Mouse (Mus musculus) embryonic fibroblast, embryonic 13.5 days (primary cell): ENCODE results near the gene Fnbp1. TPM values are rescaled to one million over a fixed set of nuclear protein-coding genes. Genes with fewer than 3 reads are reported as not detected.
"Not testable (repeated sequence)": the region's sequence is repeated elsewhere in the genome, so short reads cannot be mapped to it uniquely, and the experiment has no call there.

ENCODE experiments used
- H3K27ac ChIP-seq: 2 replicates; pipeline ENCODE4 v1.5.1; 2012; ENCODE audit warnings: low read length, control low read depth, inconsistent platforms; ENCODE audit not compliant: insufficient read depth
- H3K4me1 ChIP-seq: 2 replicates; pipeline ENCODE4 v1.6.1; 2011; ENCODE audit warnings: low read length; ENCODE audit not compliant: control insufficient read depth, insufficient read depth
- H3K4me3 ChIP-seq: 2 replicates; pipeline ENCODE4 v1.5.1; 2011; ENCODE audit warnings: mild to moderate bottlenecking, control low read depth, low read length; ENCODE audit not compliant: insufficient read depth
- CTCF ChIP-seq: IDR thresholded peaks from 2 replicates; pipeline ENCODE4 v1.5.1; 2011; ENCODE audit warnings: mild to moderate bottlenecking, control low read depth, low read length, moderate library complexity, borderline replicate concordance; ENCODE audit not compliant: insufficient read depth
- POLR2A ChIP-seq: IDR thresholded peaks from 2 replicates; pipeline ENCODE4 v1.6.1; 2011; ENCODE audit warnings: low read depth, mild to moderate bottlenecking, control low read depth, low read length, moderate library complexity
- polyA plus RNA-seq: library from polyadenylated mRNA; stranded (reverse); fragments of >200 nt; gene quantifications from 2 replicates; pipeline ENCODE4 v1.2.4, GENCODE M21; 2011; ENCODE audit warnings: low read depth; ENCODE audit not compliant: missing spikeins, insufficient read length

Fnbp1 gene
- polyA plus RNA-seq: 69.8 and 75.6 TPM in 2 replicates

DNA sequence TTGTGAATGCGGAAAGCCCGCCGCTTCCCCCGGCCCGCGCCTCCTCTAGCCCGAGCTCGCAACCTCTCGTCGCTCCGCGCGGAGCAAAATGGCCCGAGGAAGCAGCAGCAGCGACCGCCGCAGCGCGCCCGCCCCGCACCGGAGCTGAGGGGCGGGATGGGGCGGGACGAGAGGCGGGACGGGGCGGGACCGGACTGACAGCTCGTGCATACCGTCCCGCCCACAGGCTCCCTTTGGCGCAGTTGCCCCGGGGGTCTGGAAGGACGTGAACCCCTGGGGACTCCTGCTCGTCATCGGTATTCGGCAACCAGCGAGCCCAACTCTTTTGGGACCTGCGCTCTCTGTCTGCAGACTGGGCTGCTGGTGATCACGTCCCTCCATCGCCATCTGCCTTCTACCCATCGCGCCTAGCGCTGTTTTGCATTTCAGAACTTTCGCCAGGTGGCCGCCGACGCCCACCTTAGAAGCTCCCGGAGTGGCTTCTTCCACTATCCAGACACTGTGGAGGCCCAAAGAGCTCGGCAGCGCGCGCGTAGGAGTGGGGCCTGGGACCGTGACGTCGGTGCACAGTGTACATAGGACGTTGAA, at the start of gene Fnbp1:
Gene Fnbp1 (minus strand): TSS at position 142 of the 588 bp plus-strand sequence.
- TF ChIP-seq POLR2A: peak; percentile 97
- TF ChIP-seq CTCF: no peak; the same call in 1 of the 2 replicates
- Histone ChIP-seq H3K4me1 (0 out of 2 replicates have a peak, but pooled peaks cover 6% of the 10 kb centered on the region), H3K27ac (0 out of 2 replicates have a peak within 1 kb of the TSS, but pooled peaks have one; percentile 20), H3K4me3 (peak within 1 kb of the TSS; percentile 84)

DNA sequence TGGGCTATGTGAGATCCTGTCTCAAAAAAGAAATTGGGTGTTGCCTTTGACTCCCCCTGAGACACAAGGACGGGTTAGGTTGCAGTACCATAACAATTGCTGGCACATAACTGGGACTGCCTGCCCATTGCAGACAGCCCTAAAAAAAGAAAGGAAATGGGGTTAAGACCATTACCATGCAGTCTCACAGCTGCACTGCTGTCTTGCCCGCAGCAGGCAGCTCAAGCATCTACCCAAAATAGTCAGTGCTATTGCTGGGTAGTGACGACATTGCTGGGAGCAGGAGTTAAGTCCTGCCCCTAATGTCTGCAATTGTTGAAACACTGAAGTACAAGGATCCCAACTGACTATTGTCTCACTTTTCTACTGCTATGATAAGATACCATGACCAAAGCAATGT, 47.8 kb upstream of the Fnbp1 start:
- Histone ChIP-seq H3K4me1 (no peaks in the 10 kb centered on the region), H3K4me3 (no peak overlapping the region), H3K27ac (no peak overlapping the region)
- TF ChIP-seq CTCF: no peak

DNA sequence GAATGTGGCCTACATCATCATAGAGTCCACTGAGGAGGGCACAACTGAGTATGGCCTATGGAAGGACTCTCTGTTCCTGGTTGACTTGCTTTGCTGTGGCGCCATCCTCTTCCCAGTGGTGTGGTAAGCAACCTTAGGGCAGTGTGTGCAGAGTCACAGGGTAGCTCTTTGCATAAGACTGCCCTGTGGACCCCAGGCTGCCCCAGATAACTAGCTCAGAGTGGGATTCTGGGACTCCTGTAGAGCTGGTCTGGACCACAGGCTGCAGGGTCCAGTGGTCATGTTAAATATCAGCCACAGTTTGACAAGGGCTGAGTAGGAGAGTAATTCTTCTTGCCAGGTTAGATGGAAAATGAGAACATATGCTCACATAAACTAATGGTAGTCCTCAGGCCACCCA, 46.9 kb upstream of the Fnbp1 start:
- Histone ChIP-seq H3K4me3 (no peak overlapping the region), H3K27ac (no peak overlapping the region)

DNA sequence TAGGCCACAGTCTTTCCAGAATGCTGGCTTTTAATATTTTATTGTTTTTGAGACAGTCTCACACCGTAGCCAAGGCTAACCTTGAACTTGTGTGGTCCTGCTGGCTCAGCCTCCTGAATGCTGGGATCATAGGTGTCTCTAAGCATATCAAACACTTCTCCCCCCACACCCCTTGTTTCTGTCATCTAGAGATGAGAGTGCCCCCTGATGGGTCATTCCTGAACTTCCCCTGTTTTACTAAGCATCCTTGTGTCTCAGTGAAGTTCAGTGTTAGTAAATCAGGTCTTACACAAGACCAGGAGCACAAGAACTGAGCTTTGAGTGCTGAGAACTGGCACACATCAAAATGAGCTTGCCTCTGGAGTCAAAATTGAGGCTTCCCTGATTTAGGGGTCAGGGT, 42.0 kb upstream of the Fnbp1 start:
- H3K4me1 ChIP-seq: no peaks in the 10 kb centered on the region
- no peak overlapping the region for H3K27ac ChIP-seq
- no peak overlapping the region for H3K4me3 ChIP-seq
- TF ChIP-seq POLR2A (no peak), CTCF (no peak)

More for the DNA sequence above, 46.9 kb upstream of the Fnbp1 start:
- H3K4me1 ChIP-seq: no peaks in the 10 kb centered on the region
- TF ChIP-seq CTCF: no peak
- no peak for TF ChIP-seq POLR2A

DNA sequence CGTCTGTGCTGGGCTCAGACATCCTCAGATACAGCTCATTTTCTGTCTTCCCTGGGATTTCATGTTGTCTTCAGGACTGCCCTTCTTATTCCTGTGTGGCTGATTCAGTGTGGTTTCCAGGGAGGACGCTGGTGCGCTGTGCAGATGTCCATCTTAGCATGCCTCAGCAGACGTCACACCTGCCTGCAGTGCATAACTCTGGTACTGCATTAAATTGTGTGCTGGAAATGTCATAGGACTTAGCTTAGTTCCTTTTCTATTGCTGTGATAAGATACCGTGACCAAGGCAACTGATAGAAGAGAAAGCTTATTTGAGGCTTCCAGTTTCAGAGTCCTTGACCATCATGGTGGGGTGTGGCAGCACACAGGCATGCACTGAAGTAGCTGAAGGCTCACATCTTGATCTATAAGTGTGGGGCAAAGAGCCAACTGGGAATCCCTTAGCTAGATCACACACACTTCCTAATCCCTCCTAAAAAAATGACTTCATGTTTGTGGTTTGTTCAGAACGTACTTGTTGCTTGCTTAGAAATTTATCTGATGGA, 41.0 kb upstream of the Fnbp1 start:
- H3K4me1 ChIP-seq: no peaks in the 10 kb centered on the region
- no peak overlapping the region for H3K4me3 ChIP-seq
- TF ChIP-seq CTCF (no peak), POLR2A (no peak)
- H3K27ac ChIP-seq: no peak overlapping the region

DNA sequence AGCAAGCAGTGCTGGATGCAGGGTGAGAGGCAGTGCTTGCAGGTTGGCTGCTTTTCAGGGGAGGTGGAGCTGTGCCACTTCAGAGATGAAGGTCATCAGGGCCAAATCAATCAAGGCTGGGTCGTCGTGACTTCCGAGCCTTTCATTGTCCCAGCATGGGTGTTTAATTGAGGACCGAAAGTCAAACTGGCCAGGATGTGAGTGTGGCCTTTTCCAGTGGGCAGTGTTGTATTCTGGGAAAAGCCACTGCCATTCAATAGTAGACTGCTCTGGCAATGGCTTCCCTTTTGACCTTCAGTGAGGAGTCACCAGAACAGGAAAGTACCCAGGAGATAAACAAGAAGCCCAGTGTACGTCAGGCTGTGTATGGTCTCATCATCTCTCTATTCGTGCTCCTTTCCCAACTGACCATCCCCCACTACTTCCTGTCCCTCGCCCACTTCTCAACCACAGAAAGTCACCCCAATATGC, 38.3 kb upstream of the Fnbp1 start:
- Histone ChIP-seq H3K4me1 (no peaks in the 10 kb centered on the region), H3K27ac (no peak overlapping the region), H3K4me3 (no peak overlapping the region)
- TF ChIP-seq CTCF (no peak), POLR2A (no peak)

DNA sequence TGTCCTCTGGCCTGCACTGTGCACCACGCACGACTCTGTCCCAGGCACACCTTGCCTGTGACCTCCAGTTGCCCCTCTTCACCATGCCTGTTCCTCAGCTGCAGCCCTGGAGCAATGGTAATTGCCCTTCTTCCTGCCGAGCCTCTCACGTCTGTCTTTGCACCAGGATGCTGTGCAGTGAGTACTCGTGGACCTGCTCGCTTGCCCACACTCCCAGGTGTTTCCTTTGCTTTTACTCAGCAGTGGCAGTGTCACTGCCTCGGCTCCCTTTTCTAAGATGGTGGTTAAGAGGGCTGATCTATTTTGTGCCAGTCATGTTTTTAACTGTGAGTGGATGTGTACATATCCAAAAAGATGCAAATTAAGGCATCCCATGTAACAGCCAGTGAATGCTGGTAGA, 37.7 kb upstream of the Fnbp1 start:
- no peaks in the 10 kb centered on the region for H3K4me1 ChIP-seq
- TF ChIP-seq POLR2A (no peak), CTCF (no peak)
- H3K27ac ChIP-seq: no peak overlapping the region
- H3K4me3 ChIP-seq: no peak overlapping the region

DNA sequence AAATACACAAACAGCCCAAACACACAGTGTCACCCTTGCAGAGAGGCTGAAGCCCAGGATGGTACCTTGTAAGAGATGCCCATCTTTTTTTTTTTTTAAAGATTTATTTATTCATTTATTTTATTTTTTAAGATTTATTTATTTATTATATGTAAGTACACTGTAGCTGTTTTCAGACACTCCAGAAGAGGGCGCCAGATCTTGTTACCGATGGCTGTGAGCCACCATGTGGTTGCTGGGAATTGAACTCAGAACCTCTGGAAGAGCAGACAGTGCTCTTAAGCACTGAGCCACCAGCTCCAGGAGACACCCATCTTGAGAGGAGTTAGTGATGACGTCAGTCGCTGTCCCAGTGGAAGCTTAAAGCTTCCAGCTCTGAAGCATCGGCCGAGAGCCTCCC, 36.8 kb upstream of the Fnbp1 start:
- H3K27ac ChIP-seq, H3K4me3 ChIP-seq, H3K4me1 ChIP-seq: not testable (repeated sequence)

DNA sequence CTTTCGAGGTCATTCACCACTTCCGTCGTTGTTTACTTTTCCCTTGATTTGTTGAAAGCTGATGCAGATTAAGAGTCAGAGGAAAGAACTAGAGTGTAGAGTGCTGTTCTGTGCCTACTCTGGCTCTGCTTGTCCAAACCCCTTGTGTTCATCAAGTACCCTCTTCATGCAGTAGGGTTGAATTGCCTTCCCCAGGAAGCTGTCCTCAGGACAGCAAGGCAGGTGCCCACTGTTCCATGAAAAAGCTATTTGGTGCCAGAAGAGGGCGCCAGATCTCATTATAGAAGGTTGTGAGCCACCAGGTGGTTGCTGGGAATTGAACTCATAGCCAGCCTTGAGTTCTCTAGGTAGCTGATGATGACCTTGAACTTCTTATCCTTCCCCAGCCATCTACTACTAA, 31.5 kb upstream of the Fnbp1 start:
- H3K27ac ChIP-seq: no peak overlapping the region
- no peak for TF ChIP-seq POLR2A
- TF ChIP-seq CTCF: no peak
- no peaks in the 10 kb centered on the region for H3K4me1 ChIP-seq
- no peak overlapping the region for H3K4me3 ChIP-seq

DNA sequence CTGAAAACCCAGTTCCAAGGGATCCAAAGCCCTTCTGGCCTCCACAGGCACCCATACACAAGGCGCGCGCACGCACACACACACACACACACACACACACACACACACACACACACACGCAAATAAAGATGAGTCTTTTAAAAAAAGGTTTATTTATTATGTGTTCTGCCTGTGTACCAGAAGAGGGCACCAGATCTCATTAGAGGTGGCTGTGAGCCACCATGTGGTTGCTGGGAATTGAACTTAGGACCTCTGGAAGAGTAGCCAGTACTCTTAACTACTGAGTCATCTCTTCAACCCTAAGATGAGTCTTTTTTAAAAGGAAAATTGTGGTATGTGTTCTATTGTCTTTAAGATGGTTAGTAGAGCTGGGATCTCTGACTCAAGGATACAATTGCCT, 30.7 kb upstream of the Fnbp1 start:
- no peak overlapping the region for H3K4me3 ChIP-seq
- no peak for TF ChIP-seq POLR2A
- no peak for TF ChIP-seq CTCF
- H3K27ac ChIP-seq: no peak overlapping the region
- no peaks in the 10 kb centered on the region for H3K4me1 ChIP-seq

DNA sequence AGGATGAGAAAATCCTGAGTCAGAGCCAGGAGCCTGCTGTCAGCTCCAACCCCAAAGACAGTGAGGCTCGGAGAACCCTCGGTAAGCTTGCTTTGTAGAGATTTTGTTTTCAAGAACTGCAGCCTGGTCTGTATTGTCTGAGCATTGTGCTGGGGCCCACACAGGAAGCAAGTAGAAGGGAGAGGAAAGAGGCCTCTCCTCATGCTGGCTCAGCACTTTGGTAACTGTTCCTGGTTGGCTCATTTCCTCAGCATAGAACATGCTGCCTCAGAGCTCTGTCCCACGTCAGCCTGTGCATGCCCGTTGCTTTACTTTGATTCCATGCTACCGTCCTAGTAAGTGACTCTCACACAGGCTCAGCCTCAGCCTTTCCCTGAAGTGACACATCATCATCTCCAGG, 30.2 kb upstream of the Fnbp1 start:
- Histone ChIP-seq H3K27ac (no peak overlapping the region), H3K4me1 (no peaks in the 10 kb centered on the region), H3K4me3 (no peak overlapping the region)
- TF ChIP-seq CTCF: no peak
- TF ChIP-seq POLR2A: no peak

DNA sequence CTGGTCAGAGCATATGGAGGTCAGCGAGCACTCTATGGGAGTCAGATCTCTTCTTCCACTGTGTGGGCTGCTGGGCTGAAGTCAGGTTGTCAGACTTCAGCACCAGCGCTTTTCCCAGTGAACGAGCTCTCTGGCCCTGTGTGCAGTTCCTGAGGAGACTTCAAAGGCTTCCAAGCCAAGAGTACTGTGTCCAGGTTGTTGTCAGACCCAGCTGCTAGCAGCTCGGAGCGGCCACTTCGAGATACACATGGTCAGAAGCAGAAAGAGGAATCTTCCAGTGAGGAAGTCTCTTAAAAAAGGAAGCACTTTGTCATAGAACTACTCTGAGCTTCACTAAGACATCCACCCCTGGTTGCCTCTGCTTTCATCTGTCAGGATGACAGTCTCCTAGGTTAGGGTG, 28.4 kb upstream of the Fnbp1 start:
- Histone ChIP-seq H3K4me3 (no peak overlapping the region), H3K27ac (no peak overlapping the region), H3K4me1 (peaks cover 3% of the 10 kb centered on the region; the same call in 1 of the 2 replicates)
- TF ChIP-seq POLR2A (no peak), CTCF (no peak)
